Mouse (Mus musculus): ENCODE results near the gene Nr6a1.

DNA sequence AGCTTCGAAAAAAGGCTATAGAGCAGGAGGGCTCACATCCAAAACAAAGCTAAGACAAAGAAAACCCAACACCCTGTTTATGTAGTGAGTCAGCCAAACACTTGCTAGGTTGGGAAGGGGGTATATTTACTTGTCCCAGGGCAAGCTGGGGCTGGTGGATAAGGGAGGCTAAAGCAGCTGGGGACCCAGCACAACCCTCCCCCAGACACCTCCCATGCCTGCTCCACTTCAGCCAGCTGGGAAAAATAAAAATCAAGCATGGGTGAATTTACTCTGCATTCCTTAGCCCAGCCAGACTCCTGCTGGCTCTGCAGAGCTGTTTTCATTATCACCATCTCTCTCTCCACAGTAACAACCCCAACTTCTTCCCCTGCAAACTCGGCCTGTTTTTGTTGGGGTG, 6.4 kb upstream of the Nr6a1 start:
- TF ChIP-seq POLR2A (IDR thresholded peaks at IDR 0.05; ENCODE audit: insufficient read depth, low read depth, low read length) = no peak
- no peak for TF ChIP-seq CTCF (IDR thresholded peaks at IDR 0.05; ENCODE audit: insufficient read depth, low read depth, low read length)
